Mouse (Mus musculus): ENCODE results near the gene Plod1. TPM values are rescaled to one million over a fixed set of nuclear protein-coding genes. Genes with fewer than 3 reads are reported as not detected.

The Plod1 gene
- polyA plus RNA-seq, 1 experiment = not detected

DNA sequence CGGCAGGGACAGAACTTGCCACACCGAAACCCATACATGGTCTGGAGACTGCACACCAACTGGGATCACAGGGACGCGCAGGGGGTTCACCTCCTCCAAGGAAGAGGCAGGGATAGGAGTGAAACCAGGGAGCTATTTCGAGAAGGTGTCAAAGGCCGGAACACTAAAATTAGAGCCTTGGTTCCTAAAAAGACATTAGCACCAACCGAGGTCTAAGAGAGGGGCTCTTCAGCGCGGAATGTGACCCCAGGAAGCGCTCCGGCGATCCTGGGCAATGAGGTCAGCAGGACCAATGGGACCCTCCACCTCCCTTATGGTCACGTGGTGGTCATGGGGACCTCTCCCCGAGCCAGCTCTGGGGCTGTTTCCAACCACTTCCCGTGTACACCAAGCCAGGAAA, 27.1 kb upstream of the Plod1 start:
- TF ChIP-seq CTCF (IDR thresholded peaks at IDR 0.05; ENCODE audit: insufficient read depth, low read depth, low read length) (no peak), POLR2A (IDR thresholded peaks at IDR 0.05; ENCODE audit: insufficient read depth, low read depth, low read length) (no peak)
- WGBS = 88% methylated on average over 15 of the region's 15 CpGs
- peaks cover 10% of the 10 kb centered on the region; the same call in 1 of the 2 replicates for H3K4me1 ChIP-seq (ENCODE audit: control insufficient read depth, insufficient read depth, low read length)
- H3K27ac ChIP-seq (ENCODE audit: insufficient read depth, low read depth, low read length) = no peak overlapping the region
- H3K4me3 ChIP-seq (ENCODE audit: insufficient read depth, low read depth, low read length) = no peak overlapping the region

DNA sequence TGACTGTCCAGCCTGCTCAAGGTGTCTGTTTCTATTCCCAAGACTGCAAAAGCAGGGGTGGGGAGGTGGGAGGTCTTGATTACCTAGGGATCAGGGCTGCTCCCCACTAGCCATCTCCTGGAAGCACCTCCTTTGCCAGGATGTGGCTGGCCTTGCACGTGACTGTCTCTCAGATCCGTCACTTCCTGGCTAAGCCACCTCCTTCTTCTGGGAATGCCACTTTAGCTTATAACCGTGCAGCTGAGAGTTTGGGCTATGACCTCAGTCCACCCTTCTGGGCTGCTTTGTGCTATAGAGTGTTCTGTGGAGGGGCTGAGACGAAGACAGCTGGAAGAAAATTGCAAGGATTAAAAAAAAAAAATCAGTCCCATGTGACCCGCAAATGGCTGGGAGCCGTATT, 26.2 kb upstream of the Plod1 start:
- TF ChIP-seq POLR2A (IDR thresholded peaks at IDR 0.05; ENCODE audit: insufficient read depth, low read depth, low read length) (no peak), CTCF (IDR thresholded peaks at IDR 0.05; ENCODE audit: insufficient read depth, low read depth, low read length) (no peak)
- peaks cover 10% of the 10 kb centered on the region; the same call in 1 of the 2 replicates for H3K4me1 ChIP-seq (ENCODE audit: control insufficient read depth, insufficient read depth, low read length)
- H3K27ac ChIP-seq (ENCODE audit: insufficient read depth, low read depth, low read length) = no peak overlapping the region
- no peak overlapping the region for H3K4me3 ChIP-seq (ENCODE audit: insufficient read depth, low read depth, low read length)
- WGBS = 37% methylated on average over 6 of the region's 6 CpGs

DNA sequence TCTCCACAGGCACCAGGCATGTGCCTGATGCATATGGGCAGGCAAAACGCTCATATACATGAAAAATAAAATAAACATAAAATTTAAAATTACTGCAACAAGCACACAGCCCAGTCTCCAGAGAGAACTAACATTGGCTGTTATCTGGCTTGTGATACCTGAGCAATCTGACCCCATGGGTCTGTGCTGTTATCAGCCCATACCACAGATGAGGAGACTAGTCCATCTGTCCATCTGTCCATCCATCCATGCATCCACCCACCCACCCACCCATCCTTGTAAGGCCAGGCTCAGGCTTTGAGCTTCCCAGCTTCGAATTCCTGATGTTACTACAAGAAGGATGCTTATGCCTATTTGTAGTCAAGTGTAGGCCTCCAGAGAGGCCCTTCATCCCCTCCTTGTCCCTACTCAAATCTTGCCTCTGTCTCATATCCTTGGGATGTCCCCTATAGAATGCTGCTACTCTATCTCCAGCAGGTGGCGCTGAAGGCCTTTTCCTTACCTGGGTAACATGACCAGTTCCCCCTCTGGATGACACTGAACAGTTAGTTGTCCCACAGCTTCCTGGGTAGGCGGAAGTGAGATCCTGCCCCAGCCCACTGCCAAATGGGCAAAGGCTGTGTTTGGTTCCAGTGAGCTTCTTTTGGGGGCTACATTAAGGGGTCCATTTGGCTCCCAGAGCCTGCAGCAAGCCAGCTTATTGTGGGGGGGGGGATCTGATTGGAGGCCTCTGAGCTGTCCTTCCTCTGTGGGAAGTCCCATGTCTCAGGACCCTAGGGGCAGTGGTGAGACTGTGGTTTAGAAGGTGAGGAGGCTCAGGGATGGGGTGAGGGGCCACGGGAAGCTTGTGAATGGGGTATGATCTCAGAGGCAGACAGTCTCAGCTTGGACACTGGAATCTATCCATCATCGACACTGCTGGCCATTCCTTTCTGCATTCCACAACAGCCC, 23.6 kb upstream of the Plod1 start:
- no peak overlapping the region for H3K27ac ChIP-seq (ENCODE audit: insufficient read depth, low read depth, low read length)
- no peak overlapping the region for H3K4me3 ChIP-seq (ENCODE audit: insufficient read depth, low read depth, low read length)
- TF ChIP-seq POLR2A (IDR thresholded peaks at IDR 0.05; ENCODE audit: insufficient read depth, low read depth, low read length) (no peak), CTCF (IDR thresholded peaks at IDR 0.05; ENCODE audit: insufficient read depth, low read depth, low read length) (0 out of 2 replicates have a peak, but pooled peaks have one; percentile 18)
- H3K4me1 ChIP-seq (ENCODE audit: control insufficient read depth, insufficient read depth, low read length) = peaks cover 10% of the 10 kb centered on the region; the same call in 1 of the 2 replicates
- WGBS = 49% methylated on average over 6 of the region's 6 CpGs

DNA sequence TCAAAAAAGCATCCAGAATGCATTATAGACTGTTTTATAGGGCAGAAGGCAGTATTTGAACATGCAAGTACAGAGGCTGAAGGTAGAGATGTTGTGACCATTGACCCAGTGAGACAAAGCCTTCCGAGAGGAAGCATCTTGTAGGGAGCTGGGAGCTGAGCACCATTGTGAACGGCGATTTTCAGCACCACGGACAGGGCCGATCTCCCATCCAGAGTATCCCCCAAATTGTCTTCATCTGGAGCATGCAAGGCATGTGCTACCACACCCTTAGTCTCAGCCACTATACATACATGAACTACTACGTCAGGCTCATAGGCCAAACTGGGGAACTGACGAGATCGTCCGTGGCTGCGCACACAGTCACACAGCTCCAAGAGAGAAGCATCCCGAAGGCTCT, 20.6 kb upstream of the Plod1 start:
- H3K4me1 ChIP-seq (ENCODE audit: control insufficient read depth, insufficient read depth, low read length) = peaks cover 5% of the 10 kb centered on the region; the same call in 1 of the 2 replicates
- no peak for TF ChIP-seq POLR2A (IDR thresholded peaks at IDR 0.05; ENCODE audit: insufficient read depth, low read depth, low read length)
- TF ChIP-seq CTCF (IDR thresholded peaks at IDR 0.05; ENCODE audit: insufficient read depth, low read depth, low read length) = no peak
- WGBS = 61% methylated on average over 11 of the region's 11 CpGs
- no peak overlapping the region for H3K4me3 ChIP-seq (ENCODE audit: insufficient read depth, low read depth, low read length)
- H3K27ac ChIP-seq (ENCODE audit: insufficient read depth, low read depth, low read length) = no peak overlapping the region

DNA sequence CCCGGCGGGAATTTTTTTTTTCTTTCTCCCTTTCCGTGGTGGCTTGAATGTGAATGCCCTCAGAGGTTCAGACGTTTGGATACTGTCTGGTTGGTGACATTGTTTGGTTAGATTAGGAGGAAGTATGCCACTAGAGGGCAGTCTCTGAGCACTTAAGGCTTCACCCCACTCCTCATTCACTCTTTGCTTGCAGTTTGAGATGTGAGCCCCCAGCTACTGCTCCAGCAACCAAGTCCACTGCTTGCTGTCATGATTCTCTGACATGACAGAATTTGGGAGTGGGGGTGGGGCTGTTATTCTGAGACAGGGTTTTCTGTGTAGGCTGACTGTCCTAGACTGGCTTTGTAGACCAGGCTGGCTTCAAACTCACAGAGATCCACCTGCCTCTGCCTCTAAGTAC, 17.0 kb upstream of the Plod1 start:
- Histone ChIP-seq H3K27ac (ENCODE audit: insufficient read depth, low read depth, low read length) (no peak overlapping the region), H3K4me3 (ENCODE audit: insufficient read depth, low read depth, low read length) (no peak overlapping the region), H3K4me1 (ENCODE audit: control insufficient read depth, insufficient read depth, low read length) (no peaks in the 10 kb centered on the region)
- WGBS = 16% methylated on average over 4 of the region's 4 CpGs
- no peak for TF ChIP-seq POLR2A (IDR thresholded peaks at IDR 0.05; ENCODE audit: insufficient read depth, low read depth, low read length)
- TF ChIP-seq CTCF (IDR thresholded peaks at IDR 0.05; ENCODE audit: insufficient read depth, low read depth, low read length) = no peak

DNA sequence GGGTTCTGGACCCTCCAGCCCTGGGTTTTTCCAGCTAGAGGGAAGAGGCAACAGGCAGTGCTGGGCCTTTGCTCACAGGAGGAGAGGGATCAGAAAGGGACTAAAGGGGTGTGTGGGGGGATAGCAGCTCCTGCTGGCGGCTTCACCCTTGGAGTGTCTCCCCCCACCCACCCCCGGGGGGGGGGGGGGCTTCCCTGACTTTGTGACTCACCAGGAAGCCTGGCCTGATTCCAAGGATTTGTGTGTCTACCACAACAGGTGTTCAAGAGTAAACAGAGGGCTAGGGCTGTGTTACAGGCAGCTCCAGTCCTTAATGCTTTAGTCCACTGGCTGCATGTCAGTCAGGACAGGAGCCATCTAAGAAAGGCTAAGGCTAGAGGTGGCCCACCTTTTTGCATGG, 10.9 kb upstream of the Plod1 start:
- Histone ChIP-seq H3K4me3 (ENCODE audit: insufficient read depth, low read depth, low read length) (no peak overlapping the region), H3K4me1 (ENCODE audit: control insufficient read depth, insufficient read depth, low read length) (peaks cover 31% of the 10 kb centered on the region), H3K27ac (ENCODE audit: insufficient read depth, low read depth, low read length) (no peak overlapping the region)
- TF ChIP-seq POLR2A (IDR thresholded peaks at IDR 0.05; ENCODE audit: insufficient read depth, low read depth, low read length) (no peak), CTCF (IDR thresholded peaks at IDR 0.05; ENCODE audit: insufficient read depth, low read depth, low read length) (no peak)
- 16% methylated on average over 2 of the region's 2 CpGs for WGBS

DNA sequence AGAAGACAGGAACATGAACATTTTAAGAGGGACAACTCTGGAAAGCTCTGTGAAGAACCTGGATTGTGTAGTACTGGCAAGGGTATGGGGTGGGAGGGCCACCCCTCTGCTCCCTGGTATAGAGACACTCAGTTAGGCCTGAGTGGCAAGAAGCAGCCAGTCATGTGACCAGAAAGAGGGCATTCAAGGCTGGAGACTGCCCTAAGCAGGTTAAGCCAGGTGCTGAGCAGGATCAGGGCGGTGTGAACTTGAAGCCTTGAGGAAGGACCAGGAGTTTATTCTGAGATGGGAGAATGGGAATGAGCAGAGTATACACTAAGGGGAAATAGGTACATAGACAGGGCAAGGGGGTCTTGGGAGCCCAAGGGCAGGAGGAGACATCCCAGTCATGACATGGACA, 6.4 kb upstream of the Plod1 start:
- H3K27ac ChIP-seq (ENCODE audit: insufficient read depth, low read depth, low read length) = no peak overlapping the region
- 97% methylated on average over 1 of the region's 1 CpGs for WGBS
- H3K4me1 ChIP-seq (ENCODE audit: control insufficient read depth, insufficient read depth, low read length) = peaks cover 44% of the 10 kb centered on the region
- TF ChIP-seq CTCF (IDR thresholded peaks at IDR 0.05; ENCODE audit: insufficient read depth, low read depth, low read length) (no peak), POLR2A (IDR thresholded peaks at IDR 0.05; ENCODE audit: insufficient read depth, low read depth, low read length) (no peak)
- H3K4me3 ChIP-seq (ENCODE audit: insufficient read depth, low read depth, low read length) = no peak overlapping the region

DNA sequence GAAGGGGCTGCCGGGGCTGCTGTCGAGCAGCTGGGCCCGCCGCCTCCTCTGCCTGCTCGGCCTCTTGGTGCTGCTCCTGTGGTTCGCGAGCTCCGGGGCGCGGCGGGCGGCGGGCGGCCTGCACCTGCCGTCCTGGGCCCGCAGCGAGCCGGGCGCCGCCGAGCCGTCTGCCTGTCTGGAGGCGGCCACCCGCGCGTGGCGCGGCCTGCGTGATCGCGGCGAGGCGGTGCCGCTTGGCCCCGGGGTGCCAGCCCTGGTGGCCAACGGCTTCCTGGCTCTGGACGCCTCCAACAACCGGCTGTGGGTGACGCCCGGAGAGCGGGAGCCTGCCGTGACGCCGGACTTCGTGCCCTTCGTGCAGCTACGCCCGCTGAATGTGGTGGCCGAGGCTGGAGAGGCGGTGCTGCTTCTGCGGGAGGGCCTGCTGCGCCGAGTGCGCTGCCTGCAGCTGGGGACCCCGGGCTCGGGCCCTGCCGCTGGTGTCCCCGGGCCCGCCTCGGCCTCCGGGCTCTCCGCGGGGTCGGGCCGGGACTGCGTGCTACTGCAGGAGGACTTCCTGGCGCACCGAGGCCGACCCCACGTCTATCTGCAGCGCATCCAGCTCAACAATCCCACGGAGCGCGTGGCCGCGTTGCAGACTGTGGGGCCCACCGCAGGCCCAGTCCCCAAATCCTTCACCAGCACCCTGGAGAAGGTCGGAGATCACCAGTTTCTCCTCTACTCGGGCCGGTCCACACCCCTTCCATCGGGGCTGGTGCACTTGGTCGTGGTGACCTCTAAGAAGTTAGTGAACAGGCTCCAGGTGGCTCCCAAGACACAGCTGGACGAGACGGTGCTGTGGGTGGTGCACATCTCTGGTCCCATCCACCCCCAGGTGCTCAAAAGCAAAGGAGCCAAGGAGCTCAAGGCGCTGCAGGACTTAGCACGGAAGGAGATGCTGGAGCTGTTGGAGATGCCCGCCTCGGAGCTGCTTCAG, 4.8 kb upstream of the Plod1 start:
- Histone ChIP-seq H3K4me1 (ENCODE audit: control insufficient read depth, insufficient read depth, low read length) (peaks cover 41% of the 10 kb centered on the region), H3K4me3 (ENCODE audit: insufficient read depth, low read depth, low read length) (peak overlapping the region; percentile 70), H3K27ac (ENCODE audit: insufficient read depth, low read depth, low read length) (no peak overlapping the region)
- WGBS = 6% methylated on average over 87 of the region's 88 CpGs
- no peak for TF ChIP-seq POLR2A (IDR thresholded peaks at IDR 0.05; ENCODE audit: insufficient read depth, low read depth, low read length)

Data from olfactory bulb, adult 2 months (tissue).